Mouse (Mus musculus) cortical plate, adult 2 months (tissue): ENCODE measurements at regions not wholly inside any gene's neighbourhood (a gene's known extent, or its start where the extent isn't known, plus 50 kb on each side); places are given as distances from the start of the nearest gene placed in this dataset.

Experiments
- CTCF ChIP-seq: fragments of 200-500 bp; IDR thresholded peaks from 2 replicates; pipeline ENCODE4 v1.5.1; 2011; ENCODE audit warnings: mild to moderate bottlenecking, control low read depth, low read length; ENCODE audit not compliant: insufficient read depth; ENCODE audit errors: extremely low read depth
- POLR2A ChIP-seq: fragments of 200-500 bp; IDR thresholded peaks from 2 replicates; pipeline ENCODE4 v1.6.1; 2011; ENCODE audit warnings: mild to moderate bottlenecking, low read length, control low read depth; ENCODE audit not compliant: insufficient read depth; ENCODE audit errors: extremely low read depth

DNA sequence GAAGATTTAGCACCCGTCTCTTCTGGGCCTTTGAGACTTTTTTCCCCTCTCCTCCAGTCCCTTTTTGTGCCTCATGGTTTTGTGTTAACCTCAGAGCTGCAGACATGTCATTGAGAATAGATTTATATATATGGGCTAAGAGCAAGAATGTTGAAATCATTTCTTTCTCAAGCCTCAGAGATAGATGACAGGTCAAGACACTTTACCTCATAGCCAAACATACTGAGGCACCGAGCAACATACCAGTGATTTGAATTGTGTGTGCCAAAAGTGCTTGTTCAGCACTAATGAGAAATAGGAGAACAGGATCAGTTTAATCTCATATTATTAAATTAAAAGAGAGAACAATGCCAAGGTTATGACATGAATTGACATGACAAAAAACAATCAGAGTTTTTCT, 464.2 kb upstream of the Marcks start:
- no peak for TF ChIP-seq CTCF
- TF ChIP-seq POLR2A, result no peak
